In genomic region chr3:46764939-46765338, GRCm38 (mm10) we compare ENCODE assay signal across 32 mouse cellular contexts.
"Had no signal": no experiment of that assay in that cellular context is flagged by ENCODE, and none has a peak within 500 bp of the region (broad histone marks: within the 10 kb centered on the region; RNA-seq: fewer than 3 reads in every experiment).

No protein-coding gene starts in this region.

- H3K27me3 ChIP-seq: limb, embryonic 12.5 days; limb, embryonic 13.5 days; limb, embryonic 15.5 days; liver, embryonic 12.5 days; liver, embryonic 13.5 days; liver, embryonic 15.5 days; lung, embryonic 15.5 days; megakaryocyte, embryonic 14.5 days; midbrain, embryonic 12.5 days; midbrain, embryonic 13.5 days; midbrain, embryonic 15.5 days; neural tube, embryonic 12.5 days had no signal

- H3K27ac ChIP-seq: limb, embryonic 10.5 days; limb, embryonic 12.5 days; limb, embryonic 13.5 days; limb, embryonic 15.5 days; liver, embryonic 12.5 days; liver, embryonic 13.5 days; liver, embryonic 14.5 days; liver, embryonic 15.5 days; lung, embryonic 15.5 days; macrophage; midbrain, embryonic 10.5 days; midbrain, embryonic 12.5 days; midbrain, embryonic 13.5 days; midbrain, embryonic 15.5 days; neural tube, embryonic 12.5 days had no signal

- H3K4me1 ChIP-seq: limb, embryonic 10.5 days; limb, embryonic 12.5 days; limb, embryonic 13.5 days; limb, embryonic 15.5 days; liver, embryonic 12.5 days; liver, embryonic 13.5 days; liver, embryonic 15.5 days; lung, embryonic 15.5 days; megakaryocyte, embryonic 14.5 days; midbrain, embryonic 10.5 days; midbrain, embryonic 12.5 days; midbrain, embryonic 13.5 days; midbrain, embryonic 15.5 days; neural tube, embryonic 12.5 days had no signal

- H3K9ac ChIP-seq: limb, embryonic 12.5 days; limb, embryonic 13.5 days; limb, embryonic 15.5 days; liver, embryonic 12.5 days; liver, embryonic 13.5 days; liver, embryonic 14.5 days; liver, embryonic 15.5 days; liver, postnatal 0 days; lung, embryonic 14.5 days; lung, embryonic 15.5 days; midbrain, embryonic 12.5 days; midbrain, embryonic 13.5 days; midbrain, embryonic 15.5 days; neural tube, embryonic 12.5 days had no signal

- H3K4me3 ChIP-seq: limb, embryonic 10.5 days; limb, embryonic 12.5 days; limb, embryonic 13.5 days; limb, embryonic 15.5 days; liver, embryonic 12.5 days; liver, embryonic 13.5 days; liver, embryonic 15.5 days; lung, embryonic 15.5 days; megakaryocyte, embryonic 14.5 days; midbrain, embryonic 10.5 days; midbrain, embryonic 12.5 days; midbrain, embryonic 13.5 days; midbrain, embryonic 15.5 days; myocyte; neural tube, embryonic 12.5 days had no signal

- H3K36me3 ChIP-seq: limb, embryonic 10.5 days; limb, embryonic 12.5 days; limb, embryonic 13.5 days; limb, embryonic 15.5 days; liver, embryonic 12.5 days; liver, embryonic 13.5 days; liver, embryonic 15.5 days; lung, embryonic 15.5 days; midbrain, embryonic 10.5 days; midbrain, embryonic 12.5 days; midbrain, embryonic 13.5 days; midbrain, embryonic 15.5 days; neural tube, embryonic 12.5 days had no signal

- H3K4me2 ChIP-seq: limb, embryonic 12.5 days; limb, embryonic 13.5 days; limb, embryonic 15.5 days; liver, embryonic 11.5 days; liver, embryonic 12.5 days; liver, embryonic 13.5 days; liver, embryonic 15.5 days; lung, embryonic 14.5 days; lung, embryonic 15.5 days; midbrain, embryonic 11.5 days; midbrain, embryonic 12.5 days; midbrain, embryonic 13.5 days; midbrain, embryonic 15.5 days; neural tube, embryonic 12.5 days had no signal

- DNase-seq: left cerebral cortex, postnatal 4 days; liver; liver, embryonic 13.5 days; liver, postnatal 0 days; lung, adult 18-20 months; lung, adult 2 months; lung, embryonic 14.5 days; lung, postnatal 10 days; lung, postnatal 14 days; lung, postnatal 36 days; lung, postnatal 4 days; midbrain, embryonic 14.5 days had no signal

- ATAC-seq: liver, embryonic 12.5 days; liver, postnatal 0 days; lung, postnatal 0 days; midbrain, embryonic 13.5 days; midbrain, embryonic 15.5 days; midbrain, embryonic 16.5 days had no signal

- H3K9me3 ChIP-seq: limb, embryonic 10.5 days; limb, embryonic 12.5 days; limb, embryonic 13.5 days; limb, embryonic 15.5 days; liver, embryonic 12.5 days; liver, embryonic 13.5 days; liver, embryonic 15.5 days; lung, embryonic 15.5 days; megakaryocyte, embryonic 14.5 days; midbrain, embryonic 10.5 days; midbrain, embryonic 12.5 days; midbrain, embryonic 13.5 days; midbrain, embryonic 15.5 days; neural tube, embryonic 12.5 days had no signal
